ENCODE assay signal across 30 mouse cellular contexts in the genomic region with DNA sequence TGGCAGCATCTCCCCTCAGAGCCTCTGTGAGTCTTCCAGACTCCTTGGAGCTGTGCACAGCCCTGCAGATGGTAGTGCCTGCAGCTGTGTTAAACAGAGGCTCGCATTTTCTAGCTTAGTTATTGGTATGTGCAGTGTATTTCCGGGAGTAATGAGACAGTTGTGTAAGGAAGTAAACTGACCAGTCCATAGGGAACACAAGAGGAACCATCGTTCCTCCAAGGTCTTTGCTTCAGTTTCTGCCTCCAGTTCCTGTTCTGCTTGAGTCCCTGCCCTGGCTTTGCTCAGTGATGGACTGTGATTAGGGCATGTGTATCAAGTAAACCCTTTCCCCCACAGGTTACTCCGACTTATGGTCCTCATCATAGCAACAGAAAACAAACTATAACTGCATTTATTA.
"Had no signal": no experiment of that assay in that cellular context is flagged by ENCODE, and none has a peak within 500 bp of the region (broad histone marks: within the 10 kb centered on the region; RNA-seq: fewer than 3 reads in every experiment).

No protein-coding gene starts in this region.

- H3K36me3 ChIP-seq: limb, embryonic 10.5 days; limb, embryonic 12.5 days; limb, embryonic 13.5 days; limb, embryonic 15.5 days; liver, embryonic 12.5 days; liver, embryonic 13.5 days; liver, embryonic 15.5 days; lung, embryonic 15.5 days; midbrain, embryonic 10.5 days; midbrain, embryonic 12.5 days; midbrain, embryonic 13.5 days; midbrain, embryonic 15.5 days; neural tube, embryonic 12.5 days had no signal

- ATAC-seq: liver, embryonic 12.5 days; liver, postnatal 0 days; lung, postnatal 0 days; midbrain, embryonic 13.5 days; midbrain, embryonic 15.5 days; midbrain, embryonic 16.5 days had no signal

- H3K4me3 ChIP-seq: limb, embryonic 10.5 days; limb, embryonic 12.5 days; limb, embryonic 13.5 days; limb, embryonic 15.5 days; liver, embryonic 12.5 days; liver, embryonic 13.5 days; liver, embryonic 15.5 days; lung, embryonic 15.5 days; midbrain, embryonic 10.5 days; midbrain, embryonic 12.5 days; midbrain, embryonic 13.5 days; midbrain, embryonic 15.5 days; myocyte; neural tube, embryonic 12.5 days had no signal

- H3K27me3 ChIP-seq: limb, embryonic 12.5 days; limb, embryonic 13.5 days; limb, embryonic 15.5 days; liver, embryonic 12.5 days; liver, embryonic 13.5 days; liver, embryonic 15.5 days; lung, embryonic 15.5 days; midbrain, embryonic 12.5 days; midbrain, embryonic 13.5 days; midbrain, embryonic 15.5 days; neural tube, embryonic 12.5 days had no signal

- H3K27ac ChIP-seq: limb, embryonic 10.5 days; limb, embryonic 12.5 days; limb, embryonic 13.5 days; limb, embryonic 15.5 days; liver, embryonic 12.5 days; liver, embryonic 13.5 days; liver, embryonic 14.5 days; liver, embryonic 15.5 days; lung, embryonic 15.5 days; macrophage; midbrain, embryonic 10.5 days; midbrain, embryonic 12.5 days; midbrain, embryonic 13.5 days; midbrain, embryonic 15.5 days; neural tube, embryonic 12.5 days had no signal

- DNase-seq: left cerebral cortex, postnatal 4 days; liver; liver, embryonic 13.5 days; liver, postnatal 0 days; lung, adult 18-20 months; lung, adult 2 months; lung, embryonic 14.5 days; lung, postnatal 10 days; lung, postnatal 14 days; lung, postnatal 36 days; lung, postnatal 4 days; midbrain, embryonic 14.5 days had no signal

- H3K4me1 ChIP-seq: limb, embryonic 10.5 days; limb, embryonic 15.5 days; liver, embryonic 12.5 days; liver, embryonic 13.5 days; liver, embryonic 15.5 days; lung, embryonic 15.5 days; megakaryocyte, embryonic 14.5 days; midbrain, embryonic 10.5 days; midbrain, embryonic 12.5 days; midbrain, embryonic 13.5 days; midbrain, embryonic 15.5 days; neural tube, embryonic 12.5 days had no signal
